Mouse (Mus musculus): ENCODE measurements around the gene Zfp354c. TPM values are rescaled to one million over a fixed set of nuclear protein-coding genes. Genes with fewer than 3 reads are reported as not detected.
A peak's percentile ranks its signal among the peaks of the same experiment; 100 is the strongest.

The Zfp354c gene
- polyA plus RNA-seq, 1 experiment from 2014 or later, result 52.6 TPM

DNA sequence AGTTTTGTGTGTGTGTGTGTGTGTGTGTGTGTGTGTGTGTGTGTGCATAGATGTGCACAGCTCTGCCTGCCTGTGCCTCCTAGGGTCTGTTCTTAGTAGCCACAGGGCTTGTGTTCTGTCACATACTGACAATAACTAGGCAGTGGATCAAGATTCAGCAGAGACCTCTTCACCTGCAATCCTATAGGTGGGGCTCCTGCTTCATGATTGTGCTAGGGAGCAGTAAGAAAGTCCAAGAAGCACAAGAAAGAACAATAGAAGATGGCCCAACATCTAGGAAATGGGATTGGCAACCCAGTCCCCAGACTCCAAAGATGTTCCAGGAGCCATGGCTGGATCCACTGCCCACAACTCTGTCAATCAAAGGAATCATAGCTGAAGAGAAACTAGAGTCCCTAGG lies 28.7 kb downstream of the Zfp354c start:
- Histone ChIP-seq H3K9me3 (no peaks in the 10 kb centered on the region), H3K27ac (replicated peaks) (no peak overlapping the region), H3K4me2 (no peak overlapping the region), H3K4me1 (replicated peaks) (no peaks in the 10 kb centered on the region), H3K9ac (no peak overlapping the region), H3K36me3 (no peaks in the 10 kb centered on the region), H3K4me3 (no peak overlapping the region), H3K27me3 (no peaks in the 10 kb centered on the region)
- ATAC-seq (ENCODE audit: low FRiP score, low read depth), result no peak

DNA sequence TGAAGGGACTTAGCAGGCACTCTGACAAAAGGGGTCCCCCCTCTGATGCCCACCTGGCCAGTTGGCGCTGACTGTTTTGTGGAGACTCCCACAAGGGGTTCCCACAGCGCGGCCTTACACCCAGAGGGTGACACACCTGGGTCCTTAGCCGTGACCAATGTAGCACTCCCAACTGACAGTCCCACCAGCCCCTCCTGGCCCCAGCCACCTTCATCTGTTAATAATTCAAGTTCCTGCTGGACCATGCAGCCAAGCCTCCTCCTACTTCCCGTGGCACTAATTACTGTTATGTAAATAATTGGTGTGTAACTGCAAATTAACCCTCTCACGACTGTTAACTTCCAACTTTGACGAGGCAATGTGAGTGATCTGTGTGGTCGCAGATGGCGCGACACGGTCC lies 29.9 kb downstream of the Zfp354c start:
- H3K36me3 ChIP-seq, result no peaks in the 10 kb centered on the region
- no peak overlapping the region for H3K4me3 ChIP-seq
- WGBS, result 72% methylated on average over 11 of the region's 11 CpGs

DNA sequence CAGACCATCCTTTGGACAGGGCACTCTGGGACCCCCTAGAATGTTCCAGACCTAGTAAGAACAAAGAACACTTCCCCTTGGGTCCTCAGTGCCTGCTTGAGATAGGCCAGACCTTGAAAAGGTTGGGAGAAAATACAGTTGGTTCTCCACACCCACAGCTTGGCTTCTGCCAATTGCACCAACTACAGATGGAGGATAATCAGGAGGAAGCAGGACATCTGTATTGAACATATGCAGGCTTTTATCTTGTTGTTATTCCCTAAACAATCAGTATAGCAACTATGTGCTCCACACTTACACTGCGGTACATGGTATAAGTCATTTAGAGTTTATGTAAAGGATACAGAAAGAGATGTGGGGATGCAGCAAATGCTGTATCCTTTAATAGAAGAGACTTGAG lies 56.5 kb downstream of the Zfp354c start:
- Histone ChIP-seq H3K9ac (no peak overlapping the region), H3K27me3 (no peaks in the 10 kb centered on the region), H3K4me3 (no peak overlapping the region), H3K36me3 (no peaks in the 10 kb centered on the region), H3K27ac (replicated peaks) (no peak overlapping the region), H3K4me2 (no peak overlapping the region), H3K9me3 (no peaks in the 10 kb centered on the region), H3K4me1 (replicated peaks) (peaks cover 5% of the 10 kb centered on the region)
- no peak for ATAC-seq (ENCODE audit: low FRiP score, low read depth)
- WGBS, result 93% methylated on average over 1 of the region's 1 CpGs

More for the DNA sequence above, 29.9 kb downstream of the Zfp354c start:
- no peak overlapping the region for H3K4me2 ChIP-seq
- H3K27ac ChIP-seq (replicated peaks), result no peak overlapping the region
- no peak overlapping the region for H3K9ac ChIP-seq
- no peaks in the 10 kb centered on the region for H3K9me3 ChIP-seq
- no peaks in the 10 kb centered on the region for H3K27me3 ChIP-seq
- no peaks in the 10 kb centered on the region for H3K4me1 ChIP-seq (replicated peaks)
- no peak for ATAC-seq (ENCODE audit: low FRiP score, low read depth)

DNA sequence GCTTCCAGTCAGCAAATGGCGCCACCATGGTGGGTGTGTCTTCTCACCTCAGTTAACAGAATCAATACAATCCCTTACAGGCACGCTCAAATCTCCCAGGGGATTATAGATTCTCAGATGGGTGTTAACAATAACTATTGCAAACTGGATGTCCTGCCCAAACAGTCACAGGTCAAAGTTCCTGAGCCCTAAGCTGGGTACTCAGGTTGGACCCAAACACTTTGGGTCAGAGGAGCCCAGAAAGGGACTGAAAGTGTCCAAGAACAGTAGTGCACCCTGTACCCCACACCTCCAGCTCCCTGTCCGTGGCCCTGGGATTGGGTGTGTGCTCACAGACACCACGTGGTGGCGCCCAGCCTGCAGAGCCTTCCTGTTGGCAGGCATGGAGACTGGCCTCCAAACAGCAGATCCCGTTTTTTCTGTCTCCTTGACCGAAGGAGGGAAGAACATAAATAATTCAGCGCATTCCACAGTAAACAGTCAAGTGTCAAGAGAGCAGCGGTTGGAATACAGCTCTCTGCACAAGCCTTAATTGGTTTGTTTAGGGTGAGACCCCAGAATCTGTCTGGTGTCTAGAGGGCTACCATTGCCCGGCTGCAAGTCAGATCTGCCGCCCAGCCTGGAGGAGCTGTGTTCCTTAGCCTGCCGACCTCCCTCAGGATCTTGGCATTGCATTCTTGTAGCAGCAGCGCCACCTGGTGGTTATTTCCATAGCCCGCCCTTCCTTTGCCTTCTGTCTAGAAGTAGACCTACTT lies 58.4 kb downstream of the Zfp354c start:
- Histone ChIP-seq H3K9me3 (no peaks in the 10 kb centered on the region), H3K36me3 (no peaks in the 10 kb centered on the region), H3K4me3 (peak overlapping the region; percentile 24), H3K4me1 (replicated peaks) (peaks cover 5% of the 10 kb centered on the region), H3K27me3 (no peaks in the 10 kb centered on the region), H3K27ac (replicated peaks) (peak overlapping the region; percentile 20; the same call in 1 of the 2 replicates), H3K4me2 (peak overlapping the region; percentile 55), H3K9ac (peak overlapping the region; percentile 24; the same call in 1 of the 2 replicates)
- 11% methylated on average over 14 of the region's 14 CpGs for WGBS
- ATAC-seq (ENCODE audit: low FRiP score, low read depth), result peak; percentile 90

DNA sequence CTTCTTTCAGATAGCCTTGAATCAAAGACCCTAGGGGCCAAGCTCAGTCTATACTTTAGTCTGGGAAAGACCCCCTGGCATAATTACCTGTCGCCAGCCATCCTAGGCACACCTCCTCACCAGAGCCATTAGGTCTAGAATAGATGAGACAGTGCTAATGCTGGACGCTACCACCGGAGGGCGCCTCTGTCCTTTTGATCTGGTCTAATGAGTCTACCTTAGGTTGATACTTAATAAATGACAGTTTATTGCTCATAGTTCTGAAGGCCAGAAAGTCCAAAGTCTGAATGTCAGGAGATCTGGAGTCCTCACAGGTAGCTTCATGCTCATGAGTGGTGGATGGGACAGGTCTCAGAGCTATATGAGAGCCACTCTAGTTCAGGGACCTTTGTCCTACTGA lies 60.5 kb downstream of the Zfp354c start:
- H3K9me3 ChIP-seq, result no peaks in the 10 kb centered on the region
- H3K4me3 ChIP-seq, result no peak overlapping the region
- H3K4me2 ChIP-seq, result no peak overlapping the region
- H3K4me1 ChIP-seq (replicated peaks), result peaks cover 5% of the 10 kb centered on the region
- WGBS, result 21% methylated on average over 4 of the region's 4 CpGs
- no peak for ATAC-seq (ENCODE audit: low FRiP score, low read depth)
- H3K27me3 ChIP-seq, result no peaks in the 10 kb centered on the region
- H3K27ac ChIP-seq (replicated peaks), result no peak overlapping the region
- no peaks in the 10 kb centered on the region for H3K36me3 ChIP-seq
- no peak overlapping the region for H3K9ac ChIP-seq

DNA sequence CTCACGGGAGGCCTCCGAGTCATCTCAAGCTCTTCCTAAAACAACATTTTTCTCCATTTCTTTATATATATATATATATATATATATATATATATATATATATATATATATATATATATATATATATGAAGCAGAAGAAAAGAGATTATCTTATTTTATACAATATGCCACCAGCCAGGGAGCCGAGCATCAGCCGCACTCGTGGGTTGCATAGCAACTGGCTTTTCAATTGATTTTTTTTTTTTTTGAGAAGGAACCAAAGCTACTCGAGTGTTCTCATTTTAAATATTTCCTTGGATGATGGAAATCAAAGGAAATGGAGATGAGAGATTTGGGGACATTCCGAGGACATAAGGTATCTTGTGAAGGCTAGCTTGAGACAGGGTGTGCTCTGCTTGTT lies 61.1 kb downstream of the Zfp354c start:
- H3K4me2 ChIP-seq, result no peak overlapping the region
- no peaks in the 10 kb centered on the region for H3K9me3 ChIP-seq
- H3K27me3 ChIP-seq, result no peaks in the 10 kb centered on the region
- H3K4me1 ChIP-seq (replicated peaks), result peaks cover 5% of the 10 kb centered on the region
- H3K4me3 ChIP-seq, result no peak overlapping the region
- no peaks in the 10 kb centered on the region for H3K36me3 ChIP-seq
- 76% methylated on average over 7 of the region's 7 CpGs for WGBS
- H3K27ac ChIP-seq (replicated peaks), result no peak overlapping the region
- no peak for ATAC-seq (ENCODE audit: low FRiP score, low read depth)
- no peak overlapping the region for H3K9ac ChIP-seq

Other genes starting within 250 kb of the Zfp354c start
- 5.5 and 5.9 TPM in 2 replicates for gene Adamts2, start 225.6 kb downstream of the Zfp354c start, polyA plus RNA-seq (2015; fragmentation: Nextera tagmentation; extraction: Ambion mirVana)
- 1.2 and 2.0 TPM in 2 replicates for gene Zfp879, start 13.8 kb upstream of the Zfp354c start, polyA plus RNA-seq (2015; fragmentation: Nextera tagmentation; extraction: Ambion mirVana)
- gene Grm6, start 23.0 kb upstream of the Zfp354c start, polyA plus RNA-seq (2015; fragmentation: Nextera tagmentation; extraction: Ambion mirVana), result not detected in 2 replicates
- 9.5 and 11.3 TPM in 2 replicates for gene Zfp454, start 59.9 kb upstream of the Zfp354c start, polyA plus RNA-seq (2015; fragmentation: Nextera tagmentation; extraction: Ambion mirVana)
- 41.5 and 46.0 TPM in 2 replicates for gene Zfp2, start 88.4 kb upstream of the Zfp354c start, polyA plus RNA-seq (2015; fragmentation: Nextera tagmentation; extraction: Ambion mirVana)
- gene Zfp354b, start 103.9 kb upstream of the Zfp354c start, polyA plus RNA-seq (2015; fragmentation: Nextera tagmentation; extraction: Ambion mirVana), result 3.5 and 4.3 TPM in 2 replicates
- gene 4933414I15Rik, start 116.0 kb upstream of the Zfp354c start, polyA plus RNA-seq (2015; fragmentation: Nextera tagmentation; extraction: Ambion mirVana), result not detected in 2 replicates
- gene Prop1, start 126.0 kb upstream of the Zfp354c start, polyA plus RNA-seq (2015; fragmentation: Nextera tagmentation; extraction: Ambion mirVana), result not detected in 2 replicates
- gene Olfr1378, start 138.8 kb upstream of the Zfp354c start, polyA plus RNA-seq (2015; fragmentation: Nextera tagmentation; extraction: Ambion mirVana), result not detected in 2 replicates
- gene Olfr1377, start 154.2 kb upstream of the Zfp354c start, polyA plus RNA-seq (2015; fragmentation: Nextera tagmentation; extraction: Ambion mirVana), result not detected in 2 replicates
- gene Olfr51, start 175.9 kb upstream of the Zfp354c start, polyA plus RNA-seq (2015; fragmentation: Nextera tagmentation; extraction: Ambion mirVana), result not detected in 2 replicates
- not detected in 2 replicates for gene Olfr54, start 186.5 kb upstream of the Zfp354c start, polyA plus RNA-seq (2015; fragmentation: Nextera tagmentation; extraction: Ambion mirVana)
- gene Olfr1375, start 220.4 kb upstream of the Zfp354c start, polyA plus RNA-seq (2015; fragmentation: Nextera tagmentation; extraction: Ambion mirVana), result not detected in 2 replicates
- 11.5 and 11.9 TPM in 2 replicates for gene Zfp354a, start 231.5 kb upstream of the Zfp354c start, polyA plus RNA-seq (2015; fragmentation: Nextera tagmentation; extraction: Ambion mirVana)

All from hindbrain, embryonic 15.5 days (tissue).